Mouse (Mus musculus) embryonic fibroblast, embryonic 13.5 days (primary cell): ENCODE data around the gene Smg8.

ENCODE experiments used
- CTCF ChIP-seq: IDR thresholded peaks from 2 replicates; pipeline ENCODE4 v1.5.1; 2011; ENCODE audit warnings: mild to moderate bottlenecking, control low read depth, low read length, moderate library complexity, borderline replicate concordance; ENCODE audit not compliant: insufficient read depth
- POLR2A ChIP-seq: IDR thresholded peaks from 2 replicates; pipeline ENCODE4 v1.6.1; 2011; ENCODE audit warnings: low read depth, mild to moderate bottlenecking, control low read depth, low read length, moderate library complexity

- TF ChIP-seq CTCF (no peak), POLR2A (no peak; the same call in none of the 2 replicates)
Measured at GRCm38 (mm10) chr11:87126281-87126823, 39.8 kb upstream of the Smg8 start.
